Mouse (Mus musculus): ENCODE measurements around the gene Ttc38.
"Not testable (repeated sequence)": the region's sequence is repeated elsewhere in the genome, so short reads cannot be mapped to it uniquely, and the experiment has no call there.

Ttc38 gene

GRCm38 (mm10) chr15:85822011-85822359 is 10.1 kb upstream of the Ttc38 start:
- no peak for DNase-seq (ENCODE audit: low read depth)

GRCm38 (mm10) chr15:85826676-85827075 is 5.4 kb upstream of the Ttc38 start:
- no peak for DNase-seq (ENCODE audit: low read depth)

GRCm38 (mm10) chr15:85828071-85828470 is 4.0 kb upstream of the Ttc38 start:
- DNase-seq (ENCODE audit: low read depth) = no peak

- no peak for DNase-seq (ENCODE audit: low read depth)
Observed at GRCm38 (mm10) chr15:85829470-85829869, 2.6 kb upstream of the Ttc38 start.

GRCm38 (mm10) chr15:85832599-85832998 is 493 bp downstream of the Ttc38 start:
- DNase-seq (ENCODE audit: low read depth) = no peak

GRCm38 (mm10) chr15:85835335-85835734 is 3.2 kb downstream of the Ttc38 start:
- no peak for DNase-seq (ENCODE audit: low read depth)

DNA sequence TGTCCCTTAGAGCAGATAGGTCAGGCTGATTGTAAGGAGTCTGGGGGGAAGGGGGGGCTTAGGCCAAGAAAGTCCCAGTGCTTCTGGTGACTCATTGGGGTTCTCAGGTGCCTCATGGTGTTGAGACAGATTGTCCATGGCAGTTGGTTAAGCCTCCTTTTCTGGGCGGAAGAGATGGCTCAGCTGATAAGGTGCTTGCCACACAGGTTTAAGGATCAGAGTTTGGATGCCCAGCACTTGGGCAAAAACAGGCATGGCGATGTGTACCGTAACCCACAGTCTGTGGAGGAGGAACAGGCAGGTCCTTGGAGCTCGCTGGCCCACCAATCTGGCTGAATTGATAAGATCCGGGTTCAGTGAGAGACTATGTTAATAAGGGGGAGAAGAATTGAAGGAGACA is 4.8 kb downstream of the Ttc38 start:
- no peak for DNase-seq (ENCODE audit: low read depth)

- no peak for DNase-seq (ENCODE audit: low read depth)
Observed at GRCm38 (mm10) chr15:85840983-85841382, 8.9 kb downstream of the Ttc38 start.

GRCm38 (mm10) chr15:85841796-85842360 is 9.8 kb downstream of the Ttc38 start:
- DNase-seq (ENCODE audit: low read depth) = no peak

DNA sequence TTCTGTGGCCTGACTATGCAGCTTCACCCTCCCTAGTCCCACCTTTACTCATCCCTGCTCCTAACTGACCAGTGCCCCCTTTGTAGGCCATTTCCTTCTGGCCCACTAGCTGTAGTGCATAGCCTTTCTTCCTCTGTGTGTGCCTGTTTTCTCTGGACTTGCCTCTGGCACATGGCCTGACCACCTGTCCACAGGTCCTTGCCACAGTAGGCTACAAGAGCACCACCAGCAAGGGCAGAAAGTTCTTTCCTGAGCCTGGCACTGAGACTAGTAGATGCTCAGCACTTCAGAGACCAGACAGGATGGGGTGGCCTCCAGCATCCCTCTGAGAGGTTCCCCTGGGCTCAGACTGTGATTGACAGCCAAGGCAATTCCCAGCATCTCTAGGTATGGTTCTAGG is 13.0 kb downstream of the Ttc38 start:
- no peak for DNase-seq (ENCODE audit: low read depth)

GRCm38 (mm10) chr15:85851656-85852392 is 19.7 kb downstream of the Ttc38 start:
- no peak for DNase-seq (ENCODE audit: low read depth)

DNA sequence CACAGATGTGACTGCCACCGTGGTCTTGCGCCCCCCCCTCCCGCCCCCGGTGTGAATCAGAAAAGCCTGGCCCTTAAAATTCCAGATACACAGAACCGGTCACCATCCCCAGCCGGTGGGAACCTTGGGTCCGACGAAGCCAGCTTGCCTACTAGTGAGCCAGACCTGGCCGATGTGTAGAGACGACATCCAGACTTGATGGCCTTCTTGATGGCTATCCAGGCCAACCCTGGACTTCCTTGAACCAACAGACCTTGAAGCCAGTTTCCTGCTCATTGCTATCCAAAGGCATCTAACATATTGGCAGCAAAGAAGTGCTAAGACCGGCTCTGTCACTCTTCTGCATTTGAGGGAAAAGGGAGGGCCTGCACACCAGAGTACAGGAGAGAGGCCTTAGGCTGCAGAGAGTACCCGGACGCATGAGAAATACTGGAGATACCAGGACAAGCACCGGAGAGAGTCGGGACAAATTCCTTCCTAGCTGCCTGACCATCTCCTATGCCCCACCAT is 26.9 kb downstream of the Ttc38 start:
- no peak for DNase-seq (ENCODE audit: low read depth)

DNA sequence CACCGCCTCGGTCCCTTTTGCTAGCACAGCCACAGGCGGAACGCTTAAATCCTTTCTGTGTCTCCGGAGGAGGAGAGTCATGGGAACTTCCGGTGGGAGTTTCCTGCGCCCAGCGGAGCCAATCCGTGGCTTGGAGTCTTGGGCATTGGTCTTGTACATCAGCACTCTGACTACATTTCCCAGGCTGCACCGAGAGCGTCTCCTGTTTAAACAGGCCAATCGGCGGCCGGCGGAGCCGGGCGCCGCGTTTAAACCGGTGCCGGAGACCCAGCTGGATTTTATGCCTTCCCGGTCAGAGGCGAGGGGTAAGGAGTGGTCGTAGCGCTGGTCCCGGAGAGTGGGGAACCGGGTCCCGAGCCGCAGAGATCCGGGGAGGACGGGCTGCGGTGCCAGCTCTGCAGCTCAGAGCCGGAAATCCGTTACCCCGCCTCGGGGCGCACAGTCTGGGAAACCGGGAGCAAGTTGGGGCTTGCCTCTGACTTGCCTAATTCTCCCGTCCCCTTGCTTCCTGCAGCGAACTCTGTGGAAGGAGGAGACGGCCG is 27.5 kb downstream of the Ttc38 start, which contains the start of gene Gtse1:
Gtse1 (plus strand) TSS at position 256 of the 542 bp plus-strand sequence.
- peak; percentile 93 for DNase-seq (ENCODE audit: low read depth)

GRCm38 (mm10) chr15:85865913-85866312 is 33.8 kb downstream of the Ttc38 start:
- DNase-seq (ENCODE audit: low read depth) = not testable (repeated sequence)

- DNase-seq (ENCODE audit: low read depth) = peak; percentile 62
Observed at GRCm38 (mm10) chr15:85867696-85868095, 35.6 kb downstream of the Ttc38 start.

- no peak for DNase-seq (ENCODE audit: low read depth)
Observed at GRCm38 (mm10) chr15:85877336-85877735, 45.2 kb downstream of the Ttc38 start.

DNA sequence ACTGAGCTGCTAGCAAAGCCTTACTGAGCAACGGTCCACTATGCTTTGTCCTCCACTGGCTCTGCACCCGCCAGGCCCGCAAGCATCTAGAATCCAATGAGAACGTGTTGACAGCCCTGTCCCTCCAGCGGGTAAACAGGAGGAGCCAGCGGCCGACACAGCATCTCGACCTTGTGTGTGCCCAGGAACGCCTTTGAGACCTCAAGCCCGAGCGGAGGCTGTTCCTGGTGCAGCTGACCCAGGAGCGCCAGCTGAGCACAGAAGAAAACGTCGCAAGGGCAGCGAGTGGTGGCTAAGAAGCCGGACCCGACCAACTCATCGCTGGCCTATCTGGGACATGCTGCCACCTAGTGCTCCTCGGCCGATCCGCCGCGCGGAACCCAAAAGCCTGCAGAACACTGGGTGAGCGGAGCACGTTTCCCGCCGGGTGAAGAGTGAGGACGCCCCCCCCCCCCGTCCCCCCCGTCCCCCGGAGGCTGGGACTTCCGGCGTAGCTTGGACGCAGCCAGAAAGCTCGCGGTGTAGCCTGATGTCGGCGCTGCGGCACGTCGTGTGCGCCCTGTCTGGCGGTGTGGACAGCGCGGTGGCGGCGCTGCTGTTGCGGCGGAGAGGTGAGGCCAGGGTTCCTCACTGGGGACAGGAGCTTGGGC is 46.9 kb downstream of the Ttc38 start, which contains the start of gene Trmu:
Trmu (plus strand) TSS at position 465 of the 650 bp plus-strand sequence.
- DNase-seq (ENCODE audit: low read depth) = peak; percentile 80

DNA sequence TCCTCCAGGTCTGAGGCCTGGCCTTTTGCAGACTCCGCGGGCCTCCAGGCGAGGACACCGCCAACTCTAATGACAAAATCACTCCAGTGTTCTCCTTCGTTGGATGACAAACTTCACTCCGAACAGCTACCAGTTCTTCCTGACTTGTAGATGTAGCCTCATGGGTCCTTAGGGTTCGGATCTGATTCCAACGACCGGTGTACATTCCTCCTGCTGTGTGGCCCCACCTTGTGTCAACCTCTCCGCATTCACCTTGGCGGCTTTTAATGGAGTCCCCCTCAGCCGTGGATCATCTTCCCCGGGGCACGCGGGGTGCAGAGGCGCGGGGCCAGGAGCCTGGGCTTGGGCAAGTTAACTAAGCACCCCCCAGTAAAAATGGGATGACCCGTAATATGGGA is 47.4 kb downstream of the Ttc38 start:
- DNase-seq (ENCODE audit: low read depth) = no peak

- no peak for DNase-seq (ENCODE audit: low read depth)
Observed at GRCm38 (mm10) chr15:85885606-85886005, 53.5 kb downstream of the Ttc38 start.

- no peak for DNase-seq (ENCODE audit: low read depth)
Observed at GRCm38 (mm10) chr15:85889235-85889634, 57.1 kb downstream of the Ttc38 start.

GRCm38 (mm10) chr15:85891971-85892370 is 59.9 kb downstream of the Ttc38 start:
- DNase-seq (ENCODE audit: low read depth) = no peak

DNA sequence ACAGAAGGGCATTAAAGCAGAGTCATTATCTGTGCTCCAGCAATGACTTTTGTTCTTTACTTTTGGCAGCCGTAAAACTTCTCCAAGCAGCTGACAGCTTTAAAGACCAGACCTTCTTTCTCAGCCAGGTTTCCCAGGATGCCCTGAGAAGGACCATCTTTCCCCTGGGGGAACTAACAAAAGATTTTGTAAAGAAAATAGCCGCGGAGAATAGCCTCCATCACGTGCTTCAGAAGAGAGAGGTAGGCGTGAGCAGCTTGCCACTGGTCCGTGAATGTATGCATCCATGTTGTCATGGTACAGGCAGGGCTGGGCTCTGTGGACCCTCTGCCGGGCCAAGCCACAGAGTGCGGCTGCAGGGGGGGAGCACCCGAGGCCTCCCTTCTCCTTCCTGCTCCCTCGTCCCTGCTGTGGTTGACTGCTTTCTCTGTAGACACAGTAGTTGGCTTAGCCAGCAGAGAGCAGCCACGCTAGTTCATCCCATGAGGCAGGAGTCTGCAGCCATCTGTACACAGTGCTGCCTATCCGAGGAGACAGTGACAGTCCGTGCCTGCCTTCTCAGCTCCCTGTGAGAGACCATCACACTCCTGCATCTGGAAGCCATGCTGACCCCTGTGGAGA is 60.5 kb downstream of the Ttc38 start:
- no peak for DNase-seq (ENCODE audit: low read depth)

Measured in c-Kit-positive CD71-positive TER-119-negative erythroid progenitor cells, embryonic 14.5 days (primary cell).